Mouse (Mus musculus) brown adipose tissue, adult 24 weeks (tissue): ENCODE measurements around the gene Dock9. TPM values are rescaled to one million over a fixed set of nuclear protein-coding genes. Genes with fewer than 3 reads are reported as not detected.
A peak's percentile ranks its signal among the peaks of the same experiment; 100 is the strongest.

Experiments
- H3K27ac ChIP-seq: fragments of 200-500 bp; replicated peaks from 2 replicates; pipeline ENCODE4 v1.5.1; 2012; ENCODE audit warnings: low read depth, mild to moderate bottlenecking, low read length
- H3K4me1 ChIP-seq: fragments of 200-500 bp; 2 replicates; pipeline ENCODE4 v1.6.1; 2012; ENCODE audit warnings: low read length, mixed read lengths; ENCODE audit not compliant: control insufficient read depth, insufficient read depth, insufficient read length
- H3K4me3 ChIP-seq: fragments of 200-500 bp; 2 replicates; pipeline ENCODE4 v1.5.1; 2012; ENCODE audit warnings: low read depth, mild to moderate bottlenecking, low read length, moderate library complexity; ENCODE audit not compliant: insufficient read depth
- polyA plus RNA-seq: library from polyadenylated mRNA; stranded (reverse); fragments of >200 nt; gene quantifications from 2 replicates; pipeline ENCODE4 v1.2.4, GENCODE M21; 2012; ENCODE audit not compliant: missing spikeins, insufficient read depth, insufficient read length

Dock9 gene
- polyA plus RNA-seq, 1 experiment: 9.4 TPM

- Histone ChIP-seq H3K4me1 (peaks cover 18% of the 10 kb centered on the region), H3K4me3 (no peak overlapping the region), H3K27ac (peak overlapping the region; percentile 84)
Measured at GRCm38 (mm10) chr14:121779620-121780019, 18.0 kb downstream of the Dock9 start.

DNA sequence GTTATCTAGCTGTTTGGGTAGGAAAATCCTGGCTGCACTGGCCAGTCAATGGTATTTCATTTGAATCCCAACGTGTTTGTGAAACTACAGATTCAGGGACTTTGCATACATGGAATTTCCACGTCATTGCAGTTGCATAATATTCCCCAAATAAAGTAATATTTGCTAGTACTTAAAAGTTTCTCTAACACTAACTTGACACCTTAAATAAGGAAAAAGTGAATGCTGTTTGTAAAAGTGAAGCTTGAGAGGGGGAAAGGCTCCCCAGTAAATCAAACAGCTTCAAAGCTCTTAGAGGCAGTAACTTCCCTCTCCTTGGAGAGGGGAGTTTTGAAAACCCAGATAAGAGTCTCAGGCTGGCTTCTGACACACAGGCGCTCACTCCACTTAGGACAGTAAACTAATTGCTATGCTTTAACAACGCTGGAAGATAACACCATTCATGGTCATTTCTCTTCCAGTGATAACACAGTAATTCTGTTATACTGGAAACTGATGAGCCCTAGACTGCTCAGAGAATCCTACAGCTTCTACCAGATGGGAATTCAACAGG, 20.3 kb downstream of the Dock9 start:
- H3K4me1 ChIP-seq: peaks cover 8% of the 10 kb centered on the region
- no peak overlapping the region for H3K27ac ChIP-seq
- H3K4me3 ChIP-seq: no peak overlapping the region

DNA sequence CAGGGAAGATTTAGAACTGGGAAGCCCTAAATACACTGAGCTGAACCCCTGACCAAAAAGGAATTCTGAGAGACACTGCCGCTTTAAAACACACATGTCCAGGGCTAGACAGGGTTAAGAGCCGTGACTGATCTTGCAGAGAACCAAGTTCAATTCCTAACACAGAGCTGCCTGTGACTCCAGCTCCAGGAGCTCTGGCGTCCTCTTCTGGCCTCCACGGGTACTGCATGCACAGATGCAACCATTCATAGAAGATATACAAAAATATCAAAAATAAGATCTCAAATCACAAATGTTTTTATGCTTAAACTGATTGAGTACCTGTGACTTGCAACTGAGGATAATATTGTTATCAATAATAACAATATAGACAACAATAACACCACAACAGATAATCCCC, 20.9 kb downstream of the Dock9 start:
- Histone ChIP-seq H3K27ac (no peak overlapping the region), H3K4me3 (no peak overlapping the region), H3K4me1 (peaks cover 6% of the 10 kb centered on the region)

- Histone ChIP-seq H3K27ac (no peak overlapping the region), H3K4me1 (0 out of 2 replicates have a peak, but pooled peaks cover 3% of the 10 kb centered on the region), H3K4me3 (no peak overlapping the region)
Measured at GRCm38 (mm10) chr14:121762021-121762452, 35.6 kb downstream of the Dock9 start.

- H3K4me1 ChIP-seq: 0 out of 2 replicates have a peak, but pooled peaks cover 3% of the 10 kb centered on the region
- H3K27ac ChIP-seq: no peak overlapping the region
- no peak overlapping the region for H3K4me3 ChIP-seq
Measured at GRCm38 (mm10) chr14:121760403-121760802, 37.2 kb downstream of the Dock9 start.

- no peak overlapping the region for H3K4me3 ChIP-seq
- H3K27ac ChIP-seq: no peak overlapping the region
- H3K4me1 ChIP-seq: peaks cover 3% of the 10 kb centered on the region; the same call in 1 of the 2 replicates
Measured at GRCm38 (mm10) chr14:121754110-121754509, 43.5 kb downstream of the Dock9 start.

DNA sequence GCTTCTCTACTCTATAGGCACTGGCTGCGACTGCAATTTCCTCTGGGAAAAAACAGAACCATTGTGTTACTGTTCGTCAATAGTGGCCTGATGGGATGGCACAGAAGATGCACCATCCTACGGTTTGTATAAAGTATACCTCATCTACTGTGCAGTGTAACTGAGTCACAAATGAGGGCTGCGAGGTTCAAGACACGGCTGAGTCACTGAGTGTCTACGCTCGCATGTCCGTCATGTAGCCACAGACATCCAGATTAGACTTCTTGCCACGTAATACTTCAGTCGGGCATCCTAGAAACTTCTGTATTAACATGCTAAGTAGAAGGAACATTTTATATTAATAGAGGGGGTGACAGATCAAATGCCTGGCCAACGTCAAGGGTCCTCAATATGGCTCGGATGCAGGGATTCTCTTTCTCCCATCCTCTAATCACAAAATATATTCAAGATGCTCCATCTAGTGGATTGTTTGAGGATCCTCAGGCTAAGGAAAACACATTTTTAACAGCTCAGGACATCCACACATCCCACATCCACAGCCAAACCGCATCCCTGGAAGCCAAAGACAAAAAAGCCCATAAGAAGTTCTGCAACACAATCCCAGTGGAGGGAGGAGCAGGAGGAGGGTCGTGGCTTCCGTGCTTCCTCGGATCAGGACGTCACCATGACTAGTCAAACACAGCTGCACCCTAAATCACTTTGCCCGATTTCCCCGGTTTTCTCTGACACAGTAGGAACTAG, 44.8 kb downstream of the Dock9 start:
- H3K4me1 ChIP-seq: peaks cover 7% of the 10 kb centered on the region; the same call in 1 of the 2 replicates
- H3K4me3 ChIP-seq: no peak overlapping the region
- no peak overlapping the region; the same call in 1 of the 2 replicates for H3K27ac ChIP-seq

GRCm38 (mm10) chr14:121749606-121750005, 48.0 kb downstream of the Dock9 start:
- H3K4me1 ChIP-seq: peaks cover 7% of the 10 kb centered on the region
- H3K4me3 ChIP-seq: no peak overlapping the region
- no peak overlapping the region for H3K27ac ChIP-seq

GRCm38 (mm10) chr14:121749084-121749483, 48.6 kb downstream of the Dock9 start:
- Histone ChIP-seq H3K4me1 (peaks cover 7% of the 10 kb centered on the region), H3K27ac (no peak overlapping the region), H3K4me3 (no peak overlapping the region)

GRCm38 (mm10) chr14:121747360-121747759, 50.3 kb downstream of the Dock9 start:
- Histone ChIP-seq H3K27ac (no peak overlapping the region), H3K4me1 (peaks cover 9% of the 10 kb centered on the region), H3K4me3 (no peak overlapping the region)

- no peak overlapping the region for H3K27ac ChIP-seq
- peaks cover 6% of the 10 kb centered on the region for H3K4me1 ChIP-seq
- no peak overlapping the region for H3K4me3 ChIP-seq
Measured at GRCm38 (mm10) chr14:121743787-121744417, 53.7 kb downstream of the Dock9 start.

GRCm38 (mm10) chr14:121738431-121739403, 58.9 kb downstream of the Dock9 start:
- Histone ChIP-seq H3K27ac (no peak overlapping the region), H3K4me1 (peaks cover 9% of the 10 kb centered on the region; the same call in 1 of the 2 replicates), H3K4me3 (no peak overlapping the region)

- Histone ChIP-seq H3K4me1 (peaks cover 8% of the 10 kb centered on the region; the same call in 1 of the 2 replicates), H3K27ac (no peak overlapping the region), H3K4me3 (no peak overlapping the region)
Measured at GRCm38 (mm10) chr14:121737277-121737676, 60.4 kb downstream of the Dock9 start.

GRCm38 (mm10) chr14:121735678-121736077, 62.0 kb downstream of the Dock9 start:
- H3K4me3 ChIP-seq: no peak overlapping the region
- H3K27ac ChIP-seq: no peak overlapping the region
- peaks cover 16% of the 10 kb centered on the region for H3K4me1 ChIP-seq
